ENCODE assay signal across 11 mouse cellular contexts in the genomic region with DNA sequence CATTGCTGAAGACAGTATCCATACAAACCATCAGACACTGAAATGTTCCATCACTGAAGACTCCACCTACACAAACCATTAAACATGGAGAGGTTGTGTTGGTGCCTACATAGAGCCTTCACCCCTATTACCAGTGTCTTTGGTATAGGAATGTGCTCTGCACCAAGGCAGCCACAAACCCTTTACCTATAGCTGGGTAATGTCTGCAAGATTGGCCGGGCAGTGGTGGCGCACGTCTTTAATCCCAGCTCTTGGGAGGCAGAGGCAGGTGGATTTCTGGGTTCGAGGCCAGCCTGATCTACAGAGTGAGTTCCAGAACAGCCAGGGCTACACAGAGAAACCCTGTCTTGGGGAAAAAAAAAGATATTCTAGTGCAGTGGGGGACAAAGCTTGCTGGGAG. TPM values are rescaled to one million over a fixed set of nuclear protein-coding genes. Genes with fewer than 3 reads are reported as not detected.
"Had no signal": no experiment of that assay in that cellular context is flagged by ENCODE, and none has a peak within 500 bp of the region (broad histone marks: within the 10 kb centered on the region; RNA-seq: fewer than 3 reads in every experiment).

No protein-coding gene starts in this region.

RNA-seq across cellular contexts. Expression of a gene that starts 11.7 kb away (rescaled TPM):
- total RNA-seq: gastrocnemius, adult 2 months; gastrocnemius, postnatal 25 days; heart, postnatal 10 days; heart, postnatal 4 days; layer of hippocampus, adult 2 months; layer of hippocampus, postnatal 10 days; layer of hippocampus, postnatal 25 days; left cerebral cortex, adult 2 months; left cerebral cortex, postnatal 14 days; left cerebral cortex, postnatal 36 days had no signal
- polyA plus RNA-seq: frontal cortex, adult 2 months had no signal
